Mouse (Mus musculus): Measurements from ENCODE around the gene Syap1.

- TF ChIP-seq POLR2A (IDR thresholded peaks at IDR 0.05; ENCODE audit: extremely low read depth, insufficient read depth, low read length) (no peak), CTCF (IDR thresholded peaks at IDR 0.05; ENCODE audit: low read depth, low read length) (no peak)
These were observed 25.4 kb upstream of the Syap1 start for GRCm38 (mm10) chrX:162913651-162914050.
